7 mouse cellular contexts compared by ENCODE assay signal in genomic region chr2:61593030-61593811, GRCm38 (mm10). TPM values are rescaled to one million over a fixed set of nuclear protein-coding genes. Genes with fewer than 3 reads are reported as not detected.
DNase-seq lines count a peak whose midpoint lies in the region; ATAC-seq lines count a peak whose summit lies in the region.

No protein-coding gene starts in this region.

- under 1% methylated on average over 61 of the region's 62 CpGs for WGBS in intestine, embryonic 16.5 days
- WGBS in midbrain, embryonic 11.5 days, result under 1% methylated on average over 62 of the region's 62 CpGs

- H3K27me3 ChIP-seq in intestine, embryonic 16.5 days (replicated peaks; ENCODE audit: control insufficient read depth, insufficient read depth, low read length), result no peaks in the 10 kb centered on the region
- H3K27me3 ChIP-seq in midbrain, embryonic 11.5 days (ENCODE audit: control insufficient read depth, insufficient read depth, low read length), result no peaks in the 10 kb centered on the region

- peaks cover 5% of the 10 kb centered on the region for H3K4me1 ChIP-seq in intestine, embryonic 16.5 days (ENCODE audit: control insufficient read depth, insufficient read depth, low read length)
- no peaks in the 10 kb centered on the region for H3K4me1 ChIP-seq in midbrain, embryonic 11.5 days (ENCODE audit: control insufficient read depth, insufficient read depth, low read length)

- intact Hi-C loops in gastrocnemius, postnatal 36 days (cut with DNase I), result no loop called here
- intact Hi-C loops in left cerebral cortex, postnatal 36 days (cut with DNase I), result loop anchor here (5.0 kb wide), 1 partner anchor 119 kb away; the partner anchor contains the start of gene Psmd14

- peak; percentile 98 for ATAC-seq in intestine, embryonic 16.5 days
- ATAC-seq in midbrain, embryonic 11.5 days (ENCODE audit: low FRiP score), result peak; percentile 98

- peak overlapping the region; percentile 92 for H3K27ac ChIP-seq in intestine, embryonic 16.5 days (ENCODE audit: low read length)
- H3K27ac ChIP-seq in midbrain, embryonic 11.5 days (ENCODE audit: low read depth, low read length), result peak overlapping the region; percentile 71

- peak overlapping the region; percentile 67 for H3K4me2 ChIP-seq in intestine, embryonic 16.5 days (ENCODE audit: low read depth, low read length)
- peak overlapping the region; percentile 81 for H3K4me2 ChIP-seq in midbrain, embryonic 11.5 days

- H3K9ac ChIP-seq in intestine, embryonic 16.5 days (ENCODE audit: low read depth, low read length), result peak overlapping the region; percentile 90
- H3K9ac ChIP-seq in midbrain, embryonic 11.5 days (ENCODE audit: low read length), result peak overlapping the region; percentile 87

- DNase-seq in adrenal gland, adult 18-20 months (ENCODE audit: low spot score in 2 of 2), result peak; percentile 86 to 93
- DNase-seq in embryo, embryonic 11 days, result peak; percentile 94
- peak; percentile 88 for DNase-seq in gastrocnemius, postnatal 36 days
- DNase-seq in left cerebral cortex, postnatal 36 days (ENCODE audit: low spot score in 2 of 2), result peak; percentile 81 to 82
- peak; percentile 99 for DNase-seq in midbrain, embryonic 11.5 days (ENCODE audit: low spot score, missing footprints)
- peak; percentile 90 for DNase-seq in skeletal muscle tissue, adult 2 months (ENCODE audit: low read depth, low spot score)

- H3K36me3 ChIP-seq in intestine, embryonic 16.5 days (ENCODE audit: control insufficient read depth, insufficient read depth, low read length), result no peaks in the 10 kb centered on the region
- H3K36me3 ChIP-seq in midbrain, embryonic 11.5 days (ENCODE audit: control insufficient read depth, insufficient read depth, low read length), result no peaks in the 10 kb centered on the region

- peak overlapping the region; percentile 92 for H3K4me3 ChIP-seq in intestine, embryonic 16.5 days (ENCODE audit: low read length)
- H3K4me3 ChIP-seq in midbrain, embryonic 11.5 days (ENCODE audit: low read depth, low read length), result peak overlapping the region; percentile 87

- H3K9me3 ChIP-seq in intestine, embryonic 16.5 days (ENCODE audit: control insufficient read depth, low read length), result no peaks in the 10 kb centered on the region
- no peaks in the 10 kb centered on the region for H3K9me3 ChIP-seq in midbrain, embryonic 11.5 days (ENCODE audit: control insufficient read depth, low read length)

RNA-seq across cellular contexts. Expression of gene Tank, which starts 14.8 kb away (rescaled TPM):
- 10 to 100 TPM; 33.6 to 45.2 TPM for total RNA-seq in adrenal gland, adult 18-20 months (2021)
- 10 to 100 TPM; 12.8 to 19.3 TPM for total RNA-seq in gastrocnemius, postnatal 36 days (2021)
- polyA plus RNA-seq in intestine, embryonic 16.5 days (2015; fragmentation: Nextera tagmentation; extraction: Ambion mirVana), result 23.9 and 24.5 TPM in 2 replicates
- 10 to 100 TPM; 30.6 to 37.7 TPM for total RNA-seq in left cerebral cortex, postnatal 36 days (2021)
- polyA plus RNA-seq in midbrain, embryonic 11.5 days (2014; fragmentation: Nextera tagmentation; extraction: Ambion mirVana), result 38.1 and 39.4 TPM in 2 replicates

Comparison
In these comparisons a context has a peak if more than half of its experiments do, and no peak if none do; other contexts are left out.
1. Peak in every context shown above with its lines: DNase-seq, ATAC-seq, H3K4me3 ChIP-seq and H3K27ac ChIP-seq.